Mouse (Mus musculus): Measurements from ENCODE around the gene Mum1l1. TPM values are rescaled to one million over a fixed set of nuclear protein-coding genes. Genes with fewer than 3 reads are reported as not detected.
A peak's percentile ranks its signal among the peaks of the same experiment; 100 is the strongest.

Gene Mum1l1
- polyA plus RNA-seq, 2 experiments = 0.42 to 1.6 TPM

GRCm38 (mm10) chrX:139220830-139221229 is 11.0 kb downstream of the Mum1l1 start:
- no peaks in the 10 kb centered on the region for H3K27me3 ChIP-seq (ENCODE audit: control insufficient read depth, insufficient read depth, low read length)

GRCm38 (mm10) chrX:139221893-139222292 is 12.1 kb downstream of the Mum1l1 start:
- Histone ChIP-seq H3K27me3 (ENCODE audit: control insufficient read depth, insufficient read depth, low read length) (no peaks in the 10 kb centered on the region), H3K4me2 (ENCODE audit: low read depth) (no peak overlapping the region), H3K9ac (replicated peaks) (no peak overlapping the region), H3K4me1 (replicated peaks; ENCODE audit: control insufficient read depth in 2 of 2, insufficient read depth in 2 of 2, low read length in 1 of 2) (no peaks in the 10 kb centered on the region; a peak in 1 of 4 replicates), H3K36me3 (replicated peaks; ENCODE audit: control insufficient read depth, insufficient read depth, low read depth) (no peaks in the 10 kb centered on the region), H3K9me3 (ENCODE audit: control insufficient read depth, low read length) (no peaks in the 10 kb centered on the region), H3K27ac (no peak overlapping the region), H3K4me3 (ENCODE audit: insufficient read depth in 1 of 2, low read depth in 2 of 2, low read length in 2 of 2) (no peak overlapping the region)
- ATAC-seq (ENCODE audit: insufficient read depth) = no peak
- DNase-seq (ENCODE audit: low read depth in 3 of 3, low spot score in 3 of 3) = no peak
- WGBS (ENCODE audit: insufficient replicate concordance) = 48% methylated on average over 3 of the region's 3 CpGs
- TF ChIP-seq EP300 (IDR thresholded peaks at IDR 0.05; ENCODE audit: low read depth) (no peak), CTCF (IDR thresholded peaks at IDR 0.05; ENCODE audit: low read depth) (no peak)

More at GRCm38 (mm10) chrX:139220830-139221229, 11.0 kb downstream of the Mum1l1 start:
- ATAC-seq (ENCODE audit: insufficient read depth) (no peak), DNase-seq (ENCODE audit: low read depth in 3 of 3, low spot score in 3 of 3) (no peak)
- Histone ChIP-seq H3K36me3 (replicated peaks; ENCODE audit: control insufficient read depth, insufficient read depth, low read depth) (no peaks in the 10 kb centered on the region), H3K4me2 (ENCODE audit: low read depth) (no peak overlapping the region), H3K9me3 (ENCODE audit: control insufficient read depth, low read length) (no peaks in the 10 kb centered on the region), H3K27ac (no peak overlapping the region), H3K4me3 (ENCODE audit: insufficient read depth in 1 of 2, low read depth in 2 of 2, low read length in 2 of 2) (no peak overlapping the region), H3K9ac (replicated peaks) (no peak overlapping the region), H3K4me1 (replicated peaks; ENCODE audit: control insufficient read depth in 2 of 2, insufficient read depth in 2 of 2, low read length in 1 of 2) (no peaks in the 10 kb centered on the region; a peak in 1 of 4 replicates)
- no peak for TF ChIP-seq EP300 (IDR thresholded peaks at IDR 0.05; ENCODE audit: low read depth)
- TF ChIP-seq CTCF (IDR thresholded peaks at IDR 0.05; ENCODE audit: low read depth) = no peak
- 48% methylated on average over 4 of the region's 4 CpGs for WGBS (ENCODE audit: insufficient replicate concordance)

GRCm38 (mm10) chrX:139231143-139231542 is 21.3 kb downstream of the Mum1l1 start:
- ATAC-seq (ENCODE audit: insufficient read depth) = no peak

DNA sequence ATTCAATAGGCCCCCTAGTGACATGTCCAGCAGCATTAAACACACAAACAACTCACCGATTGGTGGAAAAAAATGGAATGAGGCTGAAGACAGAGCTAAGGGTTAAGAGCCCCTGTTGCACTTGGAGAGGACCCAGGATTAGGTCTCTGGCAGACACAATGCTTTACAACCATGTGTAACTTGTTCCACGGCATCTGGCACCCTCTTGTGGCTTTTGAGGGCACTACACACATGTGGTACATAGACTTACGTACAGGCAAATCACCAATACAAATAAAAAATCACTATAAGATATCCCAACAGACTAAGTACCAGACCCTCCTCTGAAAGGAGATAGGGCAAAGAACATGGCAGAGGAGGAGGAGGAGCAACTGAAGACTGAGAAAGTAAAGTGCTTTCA is 37.5 kb downstream of the Mum1l1 start:
- ATAC-seq (ENCODE audit: insufficient read depth) (no peak), DNase-seq (ENCODE audit: low read depth in 3 of 3, low spot score in 3 of 3) (peak in 1 of 3 experiments; percentile 1)
- H3K9me3 ChIP-seq (ENCODE audit: control insufficient read depth, low read length) = no peaks in the 10 kb centered on the region
- no peaks in the 10 kb centered on the region for H3K27me3 ChIP-seq (ENCODE audit: control insufficient read depth, insufficient read depth, low read length)
- H3K4me3 ChIP-seq (ENCODE audit: insufficient read depth in 1 of 2, low read depth in 2 of 2, low read length in 2 of 2) = no peak overlapping the region
- no peak overlapping the region for H3K27ac ChIP-seq
- no peaks in the 10 kb centered on the region for H3K36me3 ChIP-seq (replicated peaks; ENCODE audit: control insufficient read depth, insufficient read depth, low read depth)
- 55% methylated on average over 3 of the region's 3 CpGs for WGBS (ENCODE audit: insufficient replicate concordance)
- no peak overlapping the region for H3K4me2 ChIP-seq (ENCODE audit: low read depth)
- H3K4me1 ChIP-seq (replicated peaks; ENCODE audit: control insufficient read depth in 2 of 2, insufficient read depth in 2 of 2, low read length in 1 of 2) = no peaks in the 10 kb centered on the region
- no peak for TF ChIP-seq EP300 (IDR thresholded peaks at IDR 0.05; ENCODE audit: low read depth)
- TF ChIP-seq CTCF (IDR thresholded peaks at IDR 0.05; ENCODE audit: low read depth) = peak; percentile 45; the same call in 1 of the 2 replicates
- no peak overlapping the region for H3K9ac ChIP-seq (replicated peaks)

More at GRCm38 (mm10) chrX:139231143-139231542, 21.3 kb downstream of the Mum1l1 start:
- no peak overlapping the region for H3K9ac ChIP-seq (replicated peaks)
- DNase-seq (ENCODE audit: low read depth in 3 of 3, low spot score in 3 of 3) = no peak
- no peaks in the 10 kb centered on the region for H3K9me3 ChIP-seq (ENCODE audit: control insufficient read depth, low read length)
- H3K4me1 ChIP-seq (replicated peaks; ENCODE audit: control insufficient read depth in 2 of 2, insufficient read depth in 2 of 2, low read length in 1 of 2) = no peaks in the 10 kb centered on the region
- no peaks in the 10 kb centered on the region for H3K27me3 ChIP-seq (ENCODE audit: control insufficient read depth, insufficient read depth, low read length)
- no peak overlapping the region for H3K4me3 ChIP-seq (ENCODE audit: insufficient read depth in 1 of 2, low read depth in 2 of 2, low read length in 2 of 2)
- no peak overlapping the region for H3K27ac ChIP-seq
- 48% methylated on average over 9 of the region's 9 CpGs for WGBS (ENCODE audit: insufficient replicate concordance)
- no peak overlapping the region for H3K4me2 ChIP-seq (ENCODE audit: low read depth)
- no peaks in the 10 kb centered on the region for H3K36me3 ChIP-seq (replicated peaks; ENCODE audit: control insufficient read depth, insufficient read depth, low read depth)
- no peak for TF ChIP-seq CTCF (IDR thresholded peaks at IDR 0.05; ENCODE audit: low read depth)
- TF ChIP-seq EP300 (IDR thresholded peaks at IDR 0.05; ENCODE audit: low read depth) = no peak

DNA sequence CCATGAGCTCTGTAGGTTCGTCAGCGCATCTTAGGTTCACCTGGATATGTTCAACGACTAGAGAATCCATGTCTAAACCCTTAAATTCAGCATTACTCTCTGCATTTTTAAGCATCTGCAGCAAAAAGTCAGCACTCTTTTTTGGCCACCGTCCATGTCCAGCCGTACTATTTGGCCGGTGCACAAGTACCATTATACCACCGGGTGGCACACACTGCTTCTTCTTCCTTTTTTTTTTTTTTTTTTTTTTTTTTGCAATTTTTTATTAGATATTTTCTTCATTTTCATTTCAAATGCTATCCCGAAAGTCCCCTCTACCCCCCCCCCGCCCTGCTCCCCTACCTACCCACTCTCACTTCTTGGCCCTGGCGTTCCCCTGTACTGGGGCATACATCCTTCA is 47.2 kb downstream of the Mum1l1 start:
- Histone ChIP-seq H3K27me3 (ENCODE audit: control insufficient read depth, insufficient read depth, low read length) (no peaks in the 10 kb centered on the region), H3K4me1 (replicated peaks; ENCODE audit: control insufficient read depth in 2 of 2, insufficient read depth in 2 of 2, low read length in 1 of 2) (no peaks in the 10 kb centered on the region), H3K9me3 (ENCODE audit: control insufficient read depth, low read length) (no peaks in the 10 kb centered on the region), H3K4me2 (ENCODE audit: low read depth) (no peak overlapping the region), H3K9ac (replicated peaks) (no peak overlapping the region), H3K27ac (no peak overlapping the region), H3K4me3 (ENCODE audit: insufficient read depth in 1 of 2, low read depth in 2 of 2, low read length in 2 of 2) (no peak overlapping the region), H3K36me3 (replicated peaks; ENCODE audit: control insufficient read depth, insufficient read depth, low read depth) (no peaks in the 10 kb centered on the region)
- TF ChIP-seq EP300 (IDR thresholded peaks at IDR 0.05; ENCODE audit: low read depth) = no peak
- TF ChIP-seq CTCF (IDR thresholded peaks at IDR 0.05; ENCODE audit: low read depth) = no peak
- DNase-seq (ENCODE audit: low read depth in 3 of 3, low spot score in 3 of 3) = no peak
- 66% methylated on average over 10 of the region's 10 CpGs for WGBS (ENCODE audit: insufficient replicate concordance)
- ATAC-seq (ENCODE audit: insufficient read depth) = no peak
